Mouse (Mus musculus): Measurements from ENCODE around the gene Arl2bp. TPM values are rescaled to one million over a fixed set of nuclear protein-coding genes. Genes with fewer than 3 reads are reported as not detected.

Arl2bp gene
- polyA plus RNA-seq, 1 experiment from 2014 or later = 103 TPM

- in situ Hi-C loops (cut with MboI; ENCODE audit: low pct_unique_long_range_greater_than_20kb) = no loop called here
- H3K27me3 ChIP-seq = peaks cover 23% of the 10 kb centered on the region
- no peak for ATAC-seq
- no peak for TF ChIP-seq CTCF (IDR thresholded peaks at IDR 0.05)
- ChIA-PET CTCF (no interaction called here), POLR2A (no interaction called here)
- DNase-seq (ENCODE audit: low read depth, low spot score) = no peak
Measured at GRCm38 (mm10) chr8:94694701-94695100, 28.3 kb downstream of the Arl2bp start.

- H3K27me3 ChIP-seq = peaks cover 23% of the 10 kb centered on the region
- in situ Hi-C loops (cut with MboI; ENCODE audit: low pct_unique_long_range_greater_than_20kb) = no loop called here
- DNase-seq (ENCODE audit: low read depth, low spot score) (no peak), ATAC-seq (no peak)
- no peak for TF ChIP-seq CTCF (IDR thresholded peaks at IDR 0.05)
- CTCF ChIA-PET = no interaction called here
- POLR2A ChIA-PET = no interaction called here
Measured at GRCm38 (mm10) chr8:94695341-94695993, 29.1 kb downstream of the Arl2bp start.

GRCm38 (mm10) chr8:94695994-94696384 is 29.6 kb downstream of the Arl2bp start, which contains the start of gene Pllp:
Gene Pllp, minus strand, starts transcription at chr8:94696278.
- ChIA-PET CTCF (no interaction called here), POLR2A (no interaction called here)
- no peak for ATAC-seq
- H3K27me3 ChIP-seq = peaks cover 23% of the 10 kb centered on the region
- in situ Hi-C loops (cut with MboI; ENCODE audit: low pct_unique_long_range_greater_than_20kb) = no loop called here
- no peak for DNase-seq (ENCODE audit: low read depth, low spot score)
- TF ChIP-seq CTCF (IDR thresholded peaks at IDR 0.05) = no peak

- no peak for TF ChIP-seq CTCF (IDR thresholded peaks at IDR 0.05)
- peaks cover 23% of the 10 kb centered on the region for H3K27me3 ChIP-seq
- DNase-seq (ENCODE audit: low read depth, low spot score) = no peak
- ChIA-PET CTCF (interaction anchor here (1.3 kb wide), 1 partner anchor 204 kb away, joined by 3 read pairs; no protein-coding TSS in a partner anchor), POLR2A (interaction anchor here (0.6 to 1.2 kb wide), 2 partner anchors 220 to 224 kb away, joined by 3 read pairs; no protein-coding TSS in a partner anchor)
- ATAC-seq = no peak
- in situ Hi-C loops (cut with MboI; ENCODE audit: low pct_unique_long_range_greater_than_20kb) = no loop called here
Measured at GRCm38 (mm10) chr8:94696566-94696965, 30.2 kb downstream of the Arl2bp start.

GRCm38 (mm10) chr8:94697956-94698355 is 31.6 kb downstream of the Arl2bp start:
- no peak for TF ChIP-seq CTCF (IDR thresholded peaks at IDR 0.05)
- ATAC-seq (no peak), DNase-seq (ENCODE audit: low read depth, low spot score) (no peak)
- H3K27me3 ChIP-seq = peaks cover 23% of the 10 kb centered on the region
- ChIA-PET CTCF (interaction anchor here (2.8 kb wide), 1 partner anchor 206 kb away, joined by 9 read pairs; no protein-coding TSS in a partner anchor), POLR2A (no interaction called here)
- in situ Hi-C loops (cut with MboI; ENCODE audit: low pct_unique_long_range_greater_than_20kb) = no loop called here

GRCm38 (mm10) chr8:94699366-94699765 is 33.0 kb downstream of the Arl2bp start:
- H3K27me3 ChIP-seq = peaks cover 20% of the 10 kb centered on the region
- TF ChIP-seq CTCF (IDR thresholded peaks at IDR 0.05) = no peak
- ChIA-PET POLR2A (interaction anchor here (0.6 to 1.1 kb wide), 3 partner anchors 9 to 97 kb away, joined by 3 to 6 read pairs (median 4); no protein-coding TSS in a partner anchor), CTCF (interaction anchor here (2.8 kb wide), 1 partner anchor 207 kb away, joined by 9 read pairs; no protein-coding TSS in a partner anchor)
- in situ Hi-C loops (cut with MboI; ENCODE audit: low pct_unique_long_range_greater_than_20kb) = no loop called here
- no peak for DNase-seq (ENCODE audit: low read depth, low spot score)
- no peak for ATAC-seq

GRCm38 (mm10) chr8:94700421-94700935 is 34.1 kb downstream of the Arl2bp start:
- ATAC-seq (no peak), DNase-seq (ENCODE audit: low read depth, low spot score) (no peak)
- POLR2A ChIA-PET = interaction anchor here (0.6 kb wide), 1 partner anchor 1054 kb away, joined by 6 read pairs; no protein-coding TSS in a partner anchor
- CTCF ChIA-PET = interaction anchor here (2.8 kb wide), 1 partner anchor 208 kb away, joined by 9 read pairs; no protein-coding TSS in a partner anchor
- no peak for TF ChIP-seq CTCF (IDR thresholded peaks at IDR 0.05)
- in situ Hi-C loops (cut with MboI; ENCODE audit: low pct_unique_long_range_greater_than_20kb) = loop anchor here (5.0 to 10.0 kb wide), 3 partner anchors 84 to 208 kb away; no protein-coding TSS in a partner anchor
- peaks cover 17% of the 10 kb centered on the region for H3K27me3 ChIP-seq

GRCm38 (mm10) chr8:94702156-94702555 is 35.8 kb downstream of the Arl2bp start:
- no peak for ATAC-seq
- POLR2A ChIA-PET = interaction anchor here (1.6 kb wide), 1 partner anchor 209 kb away, joined by 4 read pairs; no protein-coding TSS in a partner anchor
- H3K27me3 ChIP-seq = peaks cover 1% of the 10 kb centered on the region
- TF ChIP-seq CTCF (IDR thresholded peaks at IDR 0.05) = no peak
- no peak for DNase-seq (ENCODE audit: low read depth, low spot score)
- CTCF ChIA-PET = interaction anchor here (0.8 to 2.4 kb wide), 11 partner anchors 9 to 220 kb away, joined by 3 to 17 read pairs (median 4); partner anchors contain the start of genes Fam192a and Rspry1
- in situ Hi-C loops (cut with MboI; ENCODE audit: low pct_unique_long_range_greater_than_20kb) = loop anchor here (5.0 to 10.0 kb wide), 3 partner anchors 83 to 210 kb away; no protein-coding TSS in a partner anchor

GRCm38 (mm10) chr8:94702844-94703813 is 36.7 kb downstream of the Arl2bp start:
- TF ChIP-seq CTCF (IDR thresholded peaks at IDR 0.05) = peak; percentile 99
- no peaks in the 10 kb centered on the region for H3K27me3 ChIP-seq
- in situ Hi-C loops (cut with MboI; ENCODE audit: low pct_unique_long_range_greater_than_20kb) = loop anchor here (5.0 to 10.0 kb wide), 3 partner anchors 82 to 211 kb away; no protein-coding TSS in a partner anchor
- CTCF ChIA-PET = interaction anchor here (0.5 to 2.6 kb wide), 29 partner anchors 10 to 221 kb away, joined by 3 to 17 read pairs (median 4); partner anchors contain the start of genes Ccl17, Fam192a and Rspry1
- POLR2A ChIA-PET = interaction anchor here (0.7 to 2.7 kb wide), 4 partner anchors 85 to 497 kb away, joined by 3 to 11 read pairs (median 5); no protein-coding TSS in a partner anchor
- ATAC-seq = peak; percentile 59
- no peak for DNase-seq (ENCODE audit: low read depth, low spot score)

Data from Patski (cell line).